Mouse (Mus musculus) embryonic fibroblast, embryonic 13.5 days (primary cell): Measurements from ENCODE around the gene Gm45713. TPM values are rescaled to one million over a fixed set of nuclear protein-coding genes. Genes with fewer than 3 reads are reported as not detected.

ENCODE experiments used
- H3K27ac ChIP-seq: 2 replicates; pipeline ENCODE4 v1.5.1; 2012; ENCODE audit warnings: low read length, control low read depth, inconsistent platforms; ENCODE audit not compliant: insufficient read depth
- H3K4me1 ChIP-seq: 2 replicates; pipeline ENCODE4 v1.6.1; 2011; ENCODE audit warnings: low read length; ENCODE audit not compliant: control insufficient read depth, insufficient read depth
- H3K4me3 ChIP-seq: 2 replicates; pipeline ENCODE4 v1.5.1; 2011; ENCODE audit warnings: mild to moderate bottlenecking, control low read depth, low read length; ENCODE audit not compliant: insufficient read depth
- CTCF ChIP-seq: IDR thresholded peaks from 2 replicates; pipeline ENCODE4 v1.5.1; 2011; ENCODE audit warnings: mild to moderate bottlenecking, control low read depth, low read length, moderate library complexity, borderline replicate concordance; ENCODE audit not compliant: insufficient read depth
- POLR2A ChIP-seq: IDR thresholded peaks from 2 replicates; pipeline ENCODE4 v1.6.1; 2011; ENCODE audit warnings: low read depth, mild to moderate bottlenecking, control low read depth, low read length, moderate library complexity
- polyA plus RNA-seq: library from polyadenylated mRNA; stranded (reverse); fragments of >200 nt; gene quantifications from 2 replicates; pipeline ENCODE4 v1.2.4, GENCODE M21; 2011; ENCODE audit warnings: low read depth; ENCODE audit not compliant: missing spikeins, insufficient read length

Gene Gm45713
- polyA plus RNA-seq, 1 experiment: 1.8 TPM

GRCm38 (mm10) chr7:45095367-45095766 lies 40.7 kb downstream of the Gm45713 start:
- H3K4me3 ChIP-seq: no peak overlapping the region
- H3K27ac ChIP-seq: no peak overlapping the region
- H3K4me1 ChIP-seq: peaks cover 5% of the 10 kb centered on the region; the same call in 1 of the 2 replicates
- TF ChIP-seq CTCF (no peak), POLR2A (no peak)

GRCm38 (mm10) chr7:45094121-45094520 lies 41.9 kb downstream of the Gm45713 start:
- TF ChIP-seq CTCF (no peak), POLR2A (no peak)
- Histone ChIP-seq H3K4me3 (no peak overlapping the region), H3K4me1 (peaks cover 5% of the 10 kb centered on the region; the same call in 1 of the 2 replicates), H3K27ac (no peak overlapping the region)

- H3K27ac ChIP-seq: no peak overlapping the region
- peaks cover 5% of the 10 kb centered on the region; the same call in 1 of the 2 replicates for H3K4me1 ChIP-seq
- TF ChIP-seq CTCF: no peak
- TF ChIP-seq POLR2A: no peak
- H3K4me3 ChIP-seq: no peak overlapping the region
Observed at GRCm38 (mm10) chr7:45093516-45093905, 42.5 kb downstream of the Gm45713 start.

- H3K4me3 ChIP-seq: no peak overlapping the region
- TF ChIP-seq POLR2A: no peak; the same call in 1 of the 2 replicates
- no peak for TF ChIP-seq CTCF
- H3K27ac ChIP-seq: 0 out of 2 replicates have a peak overlapping the region, but pooled peaks have one; percentile 35
- peaks cover 5% of the 10 kb centered on the region; the same call in 1 of the 2 replicates for H3K4me1 ChIP-seq
Observed at GRCm38 (mm10) chr7:45092828-45093515, 43.1 kb downstream of the Gm45713 start.

GRCm38 (mm10) chr7:45092048-45092447 lies 44.0 kb downstream of the Gm45713 start, which contains the start of gene Rcn3:
Gene Rcn3 (minus strand): TSS chr7:45092221.
- Histone ChIP-seq H3K4me1 (peaks cover 5% of the 10 kb centered on the region; the same call in 1 of the 2 replicates), H3K27ac (peak within 1 kb of the TSS; percentile 85), H3K4me3 (peak within 1 kb of the TSS; percentile 60)
- TF ChIP-seq CTCF (no peak), POLR2A (peak; percentile 93)

GRCm38 (mm10) chr7:45091001-45091990 lies 44.7 kb downstream of the Gm45713 start:
- Histone ChIP-seq H3K4me3 (peak overlapping the region; percentile 60), H3K4me1 (peaks cover 5% of the 10 kb centered on the region; the same call in 1 of the 2 replicates), H3K27ac (peak overlapping the region; percentile 85)
- no peak for TF ChIP-seq CTCF
- TF ChIP-seq POLR2A: peak; percentile 36

GRCm38 (mm10) chr7:45090251-45090977 lies 45.6 kb downstream of the Gm45713 start:
- peaks cover 5% of the 10 kb centered on the region; the same call in 1 of the 2 replicates for H3K4me1 ChIP-seq
- peak overlapping the region; percentile 60 for H3K4me3 ChIP-seq
- no peak for TF ChIP-seq CTCF
- TF ChIP-seq POLR2A: peak; percentile 27; the same call in 1 of the 2 replicates
- peak overlapping the region; percentile 85 for H3K27ac ChIP-seq

GRCm38 (mm10) chr7:45088597-45088996 lies 47.4 kb downstream of the Gm45713 start:
- no peak overlapping the region for H3K27ac ChIP-seq
- peaks cover 5% of the 10 kb centered on the region; the same call in 1 of the 2 replicates for H3K4me1 ChIP-seq
- H3K4me3 ChIP-seq: no peak overlapping the region
- TF ChIP-seq POLR2A (no peak), CTCF (no peak)

GRCm38 (mm10) chr7:45086084-45086483 lies 49.9 kb downstream of the Gm45713 start:
- H3K4me1 ChIP-seq: 0 out of 2 replicates have a peak, but pooled peaks cover 4% of the 10 kb centered on the region
- H3K27ac ChIP-seq: no peak overlapping the region
- TF ChIP-seq CTCF: peak; percentile 39; the same call in 1 of the 2 replicates
- no peak for TF ChIP-seq POLR2A
- H3K4me3 ChIP-seq: no peak overlapping the region
